Mouse (Mus musculus) olfactory bulb, adult 2 months (tissue): ENCODE measurements around the gene Rpp40.

Experiments
- CTCF ChIP-seq: fragments of 200-500 bp; IDR thresholded peaks from 2 replicates; pipeline ENCODE4 v1.5.1; 2012; ENCODE audit warnings: low read depth, mild to moderate bottlenecking, low read length, moderate library complexity; ENCODE audit not compliant: insufficient read depth
- POLR2A ChIP-seq: fragments of 200-500 bp; IDR thresholded peaks from 2 replicates; pipeline ENCODE4 v1.6.1; 2012; ENCODE audit warnings: mild to moderate bottlenecking, low read depth, low read length, moderate library complexity; ENCODE audit not compliant: insufficient read depth

GRCm38 (mm10) chr13:35940934-35941333 lies 34.8 kb upstream of the Rpp40 start:
- TF ChIP-seq CTCF (no peak), POLR2A (no peak)
